Mouse (Mus musculus): Measurements from ENCODE around the gene Fam160a1. TPM values are rescaled to one million over a fixed set of nuclear protein-coding genes. Genes with fewer than 3 reads are reported as not detected.

The Fam160a1 gene
- total RNA-seq, 4 experiments from 2014 or later, result 52.1 to 58.4 (median 56.9) TPM

- DNase-seq (ENCODE audit: low spot score in 2 of 2), result no peak
These were observed 10.7 kb upstream of the Fam160a1 start for GRCm38 (mm10) chr3:85827815-85828214.

GRCm38 (mm10) chr3:85827283-85827682 is 10.2 kb upstream of the Fam160a1 start:
- no peak for DNase-seq (ENCODE audit: low spot score in 2 of 2)

GRCm38 (mm10) chr3:85820839-85821548 is 3.9 kb upstream of the Fam160a1 start:
- no peak for DNase-seq (ENCODE audit: low spot score in 2 of 2)

DNA sequence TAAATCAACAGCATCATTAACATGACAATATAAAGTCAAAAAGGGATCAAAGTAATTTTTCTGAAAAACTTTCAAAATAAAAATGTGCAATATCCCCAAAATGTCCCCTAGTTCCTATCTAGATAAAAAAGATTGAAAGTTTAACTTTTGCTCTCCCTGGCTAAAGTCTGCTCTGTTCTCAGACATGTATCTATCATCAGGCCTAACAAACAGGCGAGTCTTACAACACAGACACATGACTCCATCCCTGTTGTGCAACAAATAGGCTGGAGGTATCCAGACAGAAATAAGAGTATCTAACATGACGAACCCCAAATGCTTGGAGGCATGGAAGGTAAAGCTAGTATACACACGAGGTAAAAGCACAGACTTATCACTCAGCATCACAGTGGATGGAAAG is 2.2 kb upstream of the Fam160a1 start:
- DNase-seq (ENCODE audit: low spot score in 2 of 2), result no peak

DNA sequence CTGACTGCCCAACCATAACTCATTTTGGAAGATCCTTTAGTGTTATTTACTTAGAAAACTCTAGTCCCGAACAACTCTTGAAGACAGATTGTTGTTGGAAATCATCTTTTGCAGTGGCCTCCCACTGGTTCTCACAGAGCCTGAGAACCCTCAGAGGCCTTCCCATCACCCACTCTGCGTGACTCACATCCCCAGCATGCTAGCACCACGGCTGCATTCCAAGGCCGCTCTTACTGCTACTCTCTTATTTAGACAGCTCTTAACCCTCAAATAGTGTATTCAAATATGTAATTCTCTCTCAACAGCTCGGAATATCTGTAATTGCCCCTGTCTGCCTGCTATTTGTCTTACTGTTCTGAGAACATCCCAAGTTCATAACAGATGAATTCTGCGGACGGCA is 2.9 kb downstream of the Fam160a1 start:
- DNase-seq (ENCODE audit: low spot score in 2 of 2), result no peak

GRCm38 (mm10) chr3:85813101-85814014 is 3.7 kb downstream of the Fam160a1 start:
- no peak for DNase-seq (ENCODE audit: low spot score in 2 of 2)

DNA sequence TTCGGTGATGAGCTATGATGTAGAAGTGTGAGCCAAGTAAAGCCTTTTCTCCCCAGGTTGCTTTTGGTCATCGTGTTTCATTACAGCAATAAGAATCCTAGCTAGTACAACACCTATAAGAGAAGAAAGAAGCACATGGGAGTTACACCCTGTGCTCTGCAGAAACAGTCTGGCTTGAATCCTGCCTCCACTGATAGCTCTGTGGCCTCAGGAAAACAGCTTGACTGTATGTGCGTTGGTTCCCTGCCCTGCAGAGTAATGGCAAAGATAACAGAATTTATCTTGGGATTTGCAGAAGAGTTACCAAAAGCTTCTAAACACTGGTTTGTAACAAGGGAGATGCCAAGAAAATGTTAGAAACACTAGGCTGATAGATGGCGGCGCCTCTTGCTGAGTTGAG is 5.1 kb downstream of the Fam160a1 start:
- no peak for DNase-seq (ENCODE audit: low spot score in 2 of 2)

GRCm38 (mm10) chr3:85793166-85793565 is 23.9 kb downstream of the Fam160a1 start:
- DNase-seq (ENCODE audit: low spot score in 2 of 2), result no peak

GRCm38 (mm10) chr3:85789748-85790147 is 27.3 kb downstream of the Fam160a1 start:
- no peak for DNase-seq (ENCODE audit: low spot score in 2 of 2)

- DNase-seq (ENCODE audit: low spot score in 2 of 2), result no peak
These were observed 30.6 kb downstream of the Fam160a1 start for GRCm38 (mm10) chr3:85786501-85786900.

- peak in 1 of 2 experiments; percentile 39 for DNase-seq (ENCODE audit: low spot score in 2 of 2)
These were observed 36.2 kb downstream of the Fam160a1 start for GRCm38 (mm10) chr3:85780906-85781305.

GRCm38 (mm10) chr3:85780332-85780731 is 36.8 kb downstream of the Fam160a1 start:
- DNase-seq (ENCODE audit: low spot score in 2 of 2), result no peak

- DNase-seq (ENCODE audit: low spot score in 2 of 2), result no peak
These were observed 39.2 kb downstream of the Fam160a1 start for GRCm38 (mm10) chr3:85777841-85778240.

DNA sequence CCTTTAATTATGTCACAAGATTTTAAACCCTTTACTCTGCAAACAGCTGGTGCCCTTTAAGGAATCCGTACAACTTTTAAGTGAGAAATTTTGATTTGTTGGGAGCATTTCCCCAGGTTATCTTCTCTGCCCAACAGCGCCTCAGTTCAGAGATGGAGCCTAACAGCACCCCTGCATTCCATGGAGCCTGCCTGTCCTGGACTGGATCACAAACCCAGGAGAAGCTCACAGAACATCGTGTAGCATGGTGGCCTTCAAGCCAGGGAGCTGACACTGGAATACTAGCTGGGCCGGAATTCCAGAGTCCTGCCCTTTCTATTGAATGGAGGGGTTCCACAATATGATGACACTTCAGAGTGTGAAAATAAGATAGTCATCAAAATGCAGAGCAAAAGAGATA is 39.7 kb downstream of the Fam160a1 start:
- no peak for DNase-seq (ENCODE audit: low spot score in 2 of 2)

DNA sequence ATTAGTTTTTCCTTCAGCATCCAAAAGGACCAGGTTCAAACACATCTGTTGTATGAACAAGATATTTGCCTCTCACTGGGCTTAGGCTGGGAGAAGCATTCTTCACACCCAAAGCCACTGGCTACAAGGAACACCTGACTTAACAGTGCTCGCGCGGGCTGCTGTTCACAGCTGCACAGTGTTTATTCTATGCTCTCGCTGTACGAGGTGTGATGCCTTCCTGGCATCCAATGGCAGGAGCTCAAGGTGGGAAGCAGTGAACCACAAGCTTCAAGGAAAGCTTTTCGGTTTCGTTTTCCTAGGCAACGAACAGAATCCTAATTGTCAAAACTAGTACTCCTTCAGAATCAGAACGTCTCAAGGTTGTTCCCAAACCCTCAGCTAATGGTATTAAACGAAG is 40.4 kb downstream of the Fam160a1 start:
- no peak for DNase-seq (ENCODE audit: low spot score in 2 of 2)

- no peak for DNase-seq (ENCODE audit: low spot score in 2 of 2)
These were observed 41.0 kb downstream of the Fam160a1 start for GRCm38 (mm10) chr3:85776126-85776525.

DNA sequence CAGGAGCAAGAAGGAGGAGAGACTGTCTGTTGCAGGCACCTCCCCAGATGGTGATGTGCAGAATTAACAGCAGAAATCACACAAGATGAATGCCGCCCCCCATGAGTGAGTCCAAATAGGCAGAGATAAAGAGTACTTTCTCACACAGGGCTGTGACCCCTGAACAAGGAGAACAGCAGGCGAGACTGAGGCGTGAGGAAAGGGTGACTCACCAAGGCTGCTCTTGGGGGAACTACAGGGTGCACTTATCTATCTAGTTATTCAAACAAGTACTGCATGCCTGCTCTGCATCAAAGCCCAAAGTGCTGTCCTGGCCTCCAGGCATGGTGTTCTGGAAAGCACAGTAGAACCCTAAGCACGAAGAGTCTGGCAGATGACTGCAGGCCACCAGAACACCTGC is 43.2 kb downstream of the Fam160a1 start:
- no peak for DNase-seq (ENCODE audit: low spot score in 2 of 2)

DNA sequence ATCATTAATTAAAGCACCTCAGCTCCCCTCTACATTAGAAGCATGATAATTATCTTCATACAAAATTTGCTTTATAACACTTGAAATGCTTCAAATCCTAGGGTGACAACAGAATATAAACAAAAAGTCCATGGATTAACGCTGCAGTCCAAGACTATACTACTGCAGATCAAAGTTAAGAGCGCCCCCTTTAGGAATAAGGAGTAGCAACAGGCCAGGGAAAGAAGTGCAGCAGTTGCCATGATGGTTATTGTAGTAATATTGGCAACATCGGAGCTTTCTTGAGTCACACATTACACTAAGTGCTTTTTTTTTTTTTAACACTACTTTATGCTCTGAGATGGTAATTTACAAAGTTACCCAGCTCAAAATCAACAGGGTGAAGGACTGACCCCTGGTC is 43.7 kb downstream of the Fam160a1 start:
- DNase-seq (ENCODE audit: low spot score in 2 of 2), result no peak

DNA sequence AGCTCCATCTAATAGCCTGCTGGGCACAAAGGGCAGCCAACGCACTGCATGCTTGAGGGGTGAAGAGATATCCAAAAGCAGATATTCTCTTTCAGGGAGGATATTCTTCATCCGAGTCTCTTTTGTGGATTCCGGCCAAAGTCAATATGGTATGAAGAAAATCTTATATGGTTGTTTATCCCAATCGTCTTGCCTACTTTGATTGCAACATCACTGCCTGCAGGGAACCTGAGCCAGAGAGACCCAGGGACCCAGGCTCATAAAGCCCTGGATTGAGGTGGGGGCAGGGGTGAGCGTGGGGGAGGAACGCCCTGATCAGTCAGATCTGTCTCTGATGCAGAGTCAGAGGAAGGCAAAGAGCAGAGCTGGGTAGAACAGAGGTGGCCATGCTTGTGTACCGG is 52.2 kb downstream of the Fam160a1 start:
- DNase-seq (ENCODE audit: low spot score in 2 of 2), result no peak

DNA sequence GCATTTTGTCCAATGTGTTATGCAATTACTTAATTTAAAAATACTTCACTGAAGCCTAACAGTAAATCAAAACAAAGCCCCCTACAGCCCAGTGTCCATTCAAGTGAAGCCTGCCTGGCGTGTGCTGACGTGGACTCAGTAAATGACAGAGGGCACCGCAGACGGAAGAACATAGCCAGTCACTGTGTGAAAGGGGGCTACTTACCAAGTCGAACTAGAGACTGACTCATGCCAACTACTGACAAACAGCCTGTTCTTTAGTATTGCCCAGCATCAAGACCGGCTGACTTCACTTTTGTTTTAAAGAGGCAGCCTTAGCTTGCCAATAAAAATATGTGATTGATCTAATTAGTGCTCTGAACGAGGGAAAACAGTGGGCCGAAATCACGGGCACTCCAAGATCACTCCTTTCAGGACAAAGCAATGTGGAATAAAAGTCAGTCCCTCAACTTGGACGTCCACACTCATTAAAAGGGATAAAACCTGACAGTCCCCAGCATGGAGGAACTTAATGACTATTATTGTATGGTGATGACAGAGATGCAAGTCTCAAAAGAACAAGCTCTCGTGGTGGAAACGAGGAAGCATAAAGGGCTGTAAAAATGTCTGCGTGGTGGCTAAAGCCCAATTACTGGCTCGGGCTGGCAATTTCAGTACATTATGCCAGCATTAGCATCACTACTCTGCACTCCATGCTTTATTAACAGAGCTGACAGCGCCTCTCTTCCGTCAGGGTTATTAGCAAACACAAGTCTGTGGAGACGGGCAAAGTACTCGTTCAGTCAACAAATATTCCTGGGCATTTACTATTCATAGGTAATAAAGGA is 52.9 kb downstream of the Fam160a1 start:
- no peak for DNase-seq (ENCODE audit: low spot score in 2 of 2)

DNA sequence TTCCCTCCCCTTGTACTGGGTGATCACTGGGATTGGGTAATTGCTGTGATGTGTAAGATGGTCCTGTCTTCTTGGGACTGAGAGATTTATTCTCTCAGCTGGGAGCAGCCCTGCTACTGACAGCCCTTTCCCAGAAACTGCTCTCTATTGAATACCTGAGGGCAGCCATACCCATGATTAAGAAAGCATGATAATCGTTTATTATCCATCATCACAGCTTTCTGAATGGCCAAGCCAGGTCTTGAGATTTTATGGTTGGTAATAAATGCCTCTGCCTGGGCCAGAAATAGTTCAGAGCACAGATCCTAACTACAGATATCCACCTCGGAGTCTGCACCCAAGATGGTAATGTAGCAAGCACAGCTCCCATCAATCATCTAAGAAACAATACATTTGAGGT is 59.1 kb downstream of the Fam160a1 start:
- DNase-seq (ENCODE audit: low spot score in 2 of 2), result no peak

DNA sequence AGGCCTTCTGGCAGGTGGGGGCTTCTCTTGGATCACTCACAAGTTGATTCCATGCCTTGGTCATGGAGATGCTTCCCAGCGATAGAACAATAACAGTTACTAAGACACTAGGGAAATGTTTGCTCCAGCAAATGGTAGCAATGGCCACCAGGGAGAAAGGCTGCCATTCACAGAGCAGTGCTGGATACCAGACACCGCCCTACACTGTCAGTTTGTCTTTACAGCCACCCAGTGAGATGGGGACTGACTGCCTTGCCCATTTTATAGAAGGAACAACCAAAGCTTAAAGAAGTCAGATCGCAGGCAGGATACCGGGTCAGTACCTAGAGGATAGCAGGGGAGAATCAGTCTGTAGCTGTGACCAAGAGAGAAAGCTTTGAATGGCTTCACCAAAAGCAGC is 59.7 kb downstream of the Fam160a1 start:
- DNase-seq (ENCODE audit: low spot score in 2 of 2), result no peak

Measured in gastrocnemius, adult 8-10 months (tissue).